Mouse (Mus musculus): Measurements from ENCODE around the gene Prss32. TPM values are rescaled to one million over a fixed set of nuclear protein-coding genes. Genes with fewer than 3 reads are reported as not detected.
A peak's percentile ranks its signal among the peaks of the same experiment; 100 is the strongest.

Prss32 gene
- polyA plus RNA-seq, 1 experiment from 2014 or later: not detected

- DNase-seq (ENCODE audit: low spot score): no peak
- H3K36me3 ChIP-seq: peaks cover 100% of the 10 kb centered on the region
- H3K27me3 ChIP-seq (ENCODE audit: low read depth, poor library complexity, severe bottlenecking): no peaks in the 10 kb centered on the region
- peaks cover 44% of the 10 kb centered on the region for H3K9me3 ChIP-seq (replicated peaks)
- no peak overlapping the region for H3K4me3 ChIP-seq
- 95% methylated on average over 5 of the region's 5 CpGs for WGBS
- H3K4me1 ChIP-seq: no peaks in the 10 kb centered on the region
- H3K27ac ChIP-seq (replicated peaks): no peak overlapping the region
These were observed 22.9 kb upstream of the Prss32 start for GRCm38 (mm10) chr17:23820731-23821130.

- Histone ChIP-seq H3K4me3 (no peak overlapping the region), H3K4me1 (peaks cover 1% of the 10 kb centered on the region), H3K36me3 (peaks cover 100% of the 10 kb centered on the region), H3K27ac (replicated peaks) (no peak overlapping the region), H3K27me3 (ENCODE audit: low read depth, poor library complexity, severe bottlenecking) (no peaks in the 10 kb centered on the region), H3K9me3 (replicated peaks) (peaks cover 30% of the 10 kb centered on the region)
- 85% methylated on average over 6 of the region's 6 CpGs for WGBS
- DNase-seq (ENCODE audit: low spot score): no peak
These were observed 21.6 kb upstream of the Prss32 start for GRCm38 (mm10) chr17:23822094-23822493.

- H3K36me3 ChIP-seq: peaks cover 94% of the 10 kb centered on the region
- no peak for DNase-seq (ENCODE audit: low spot score)
- peaks cover 22% of the 10 kb centered on the region for H3K9me3 ChIP-seq (replicated peaks)
- no peak overlapping the region for H3K27ac ChIP-seq (replicated peaks)
- WGBS: 90% methylated on average over 16 of the region's 16 CpGs
- no peak overlapping the region for H3K4me3 ChIP-seq
- peaks cover 11% of the 10 kb centered on the region for H3K4me1 ChIP-seq
- no peaks in the 10 kb centered on the region for H3K27me3 ChIP-seq (ENCODE audit: low read depth, poor library complexity, severe bottlenecking)
These were observed 20.6 kb upstream of the Prss32 start for GRCm38 (mm10) chr17:23823018-23823417.

DNA sequence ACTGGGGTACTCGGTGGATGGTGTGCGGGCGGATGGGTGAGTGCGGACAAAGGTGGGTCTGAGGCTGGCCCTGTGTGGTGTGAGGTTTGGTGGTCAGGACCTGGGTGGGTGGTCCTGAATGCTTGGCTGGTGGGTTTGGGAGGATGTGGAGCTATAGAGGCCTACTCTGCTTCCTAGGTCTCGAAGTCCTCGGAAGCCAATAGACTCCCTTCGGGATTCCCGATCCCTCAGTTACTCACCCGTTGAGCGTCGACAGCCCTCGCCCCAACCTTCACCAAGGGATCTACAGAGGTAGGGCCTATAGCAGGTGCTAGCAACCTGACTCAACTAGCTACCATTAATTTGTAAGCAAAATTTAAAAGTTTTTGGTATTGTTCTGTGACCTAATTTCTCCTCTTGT lies 20.0 kb upstream of the Prss32 start:
- Histone ChIP-seq H3K27me3 (ENCODE audit: low read depth, poor library complexity, severe bottlenecking) (no peaks in the 10 kb centered on the region), H3K27ac (replicated peaks) (no peak overlapping the region), H3K36me3 (peaks cover 88% of the 10 kb centered on the region), H3K9me3 (replicated peaks) (peaks cover 16% of the 10 kb centered on the region), H3K4me3 (no peak overlapping the region), H3K4me1 (peaks cover 13% of the 10 kb centered on the region)
- 93% methylated on average over 12 of the region's 12 CpGs for WGBS
- no peak for DNase-seq (ENCODE audit: low spot score)

DNA sequence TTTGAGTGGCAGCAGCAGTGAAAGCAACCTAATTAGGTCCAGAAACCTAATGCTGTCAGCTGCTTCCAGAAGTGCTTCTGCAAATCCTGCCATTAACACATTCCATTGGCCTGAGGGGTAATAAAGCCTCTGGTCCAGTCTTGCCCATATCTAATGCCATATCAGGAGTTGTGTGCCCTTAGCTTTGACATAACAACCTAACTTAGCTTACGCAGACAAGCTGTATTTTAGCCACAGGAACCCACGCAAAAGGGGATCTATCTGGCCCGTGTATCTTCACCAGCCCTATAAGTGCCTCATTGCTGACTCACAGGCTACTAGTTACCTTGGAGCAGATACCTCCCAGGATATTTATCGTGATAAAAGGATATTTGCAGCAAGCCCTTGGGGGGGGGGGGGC lies 18.1 kb upstream of the Prss32 start:
- WGBS: 94% methylated on average over 4 of the region's 4 CpGs
- H3K4me3 ChIP-seq: no peak overlapping the region
- peaks cover 18% of the 10 kb centered on the region for H3K4me1 ChIP-seq
- peaks cover 6% of the 10 kb centered on the region for H3K27me3 ChIP-seq (ENCODE audit: low read depth, poor library complexity, severe bottlenecking)
- H3K36me3 ChIP-seq: peaks cover 68% of the 10 kb centered on the region
- no peak for DNase-seq (ENCODE audit: low spot score)
- H3K9me3 ChIP-seq (replicated peaks): no peaks in the 10 kb centered on the region
- H3K27ac ChIP-seq (replicated peaks): no peak overlapping the region

DNA sequence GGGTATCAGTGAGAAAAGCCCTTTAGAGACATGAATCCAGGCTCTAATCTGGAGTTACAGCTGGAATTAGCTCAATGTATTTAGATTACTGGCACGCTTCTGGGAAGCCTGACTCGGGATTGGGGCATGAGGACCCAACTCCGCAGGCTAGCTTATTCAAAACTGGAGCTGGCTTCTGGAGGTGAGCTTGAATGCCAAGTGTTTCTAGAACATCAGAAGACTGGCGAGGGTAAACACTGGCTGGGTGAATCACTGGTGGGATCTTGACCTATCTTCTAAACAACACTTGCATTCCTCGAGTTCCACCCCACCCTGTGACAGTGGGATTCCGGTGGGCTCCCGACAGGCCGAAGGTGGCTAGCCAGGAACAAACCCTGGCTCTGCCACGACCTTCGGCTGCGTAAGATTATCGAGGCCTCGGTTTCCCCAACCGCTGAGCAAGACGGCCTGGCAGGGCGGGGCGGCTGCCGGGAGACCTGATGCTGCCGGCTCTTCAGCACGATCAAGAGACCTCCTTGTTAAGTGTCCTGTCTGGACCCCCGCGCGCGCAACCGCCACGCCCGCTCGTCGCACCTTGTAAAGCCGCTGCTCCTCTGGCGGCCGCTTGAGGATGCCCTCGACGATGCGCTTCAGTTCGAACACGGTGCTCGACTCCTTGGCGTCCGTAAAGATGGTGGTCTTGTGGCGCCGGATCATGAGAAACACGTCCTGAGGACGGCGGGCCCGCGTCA lies 15.2 kb upstream of the Prss32 start:
- no peak for DNase-seq (ENCODE audit: low spot score)
- peaks cover 23% of the 10 kb centered on the region for H3K27me3 ChIP-seq (ENCODE audit: low read depth, poor library complexity, severe bottlenecking)
- H3K27ac ChIP-seq (replicated peaks): peak overlapping the region; percentile 89
- H3K9me3 ChIP-seq (replicated peaks): no peaks in the 10 kb centered on the region
- H3K36me3 ChIP-seq: peaks cover 40% of the 10 kb centered on the region
- peak overlapping the region; percentile 91 for H3K4me3 ChIP-seq
- under 1% methylated on average over 47 of the region's 47 CpGs for WGBS
- H3K4me1 ChIP-seq: peaks cover 18% of the 10 kb centered on the region

GRCm38 (mm10) chr17:23829064-23829619 lies 14.5 kb upstream of the Prss32 start, which contains the start of gene Elob:
Gene Elob, minus strand, starts transcription at chr17:23829136.
- WGBS: 2% methylated on average over 40 of the region's 42 CpGs
- peaks cover 33% of the 10 kb centered on the region for H3K36me3 ChIP-seq
- H3K27me3 ChIP-seq (ENCODE audit: low read depth, poor library complexity, severe bottlenecking): peaks cover 23% of the 10 kb centered on the region
- peak within 1 kb of the TSS; percentile 89 for H3K27ac ChIP-seq (replicated peaks)
- peak; percentile 92 for DNase-seq (ENCODE audit: low spot score)
- peak within 1 kb of the TSS; percentile 91 for H3K4me3 ChIP-seq
- no peaks in the 10 kb centered on the region for H3K9me3 ChIP-seq (replicated peaks)
- H3K4me1 ChIP-seq: peaks cover 18% of the 10 kb centered on the region

DNA sequence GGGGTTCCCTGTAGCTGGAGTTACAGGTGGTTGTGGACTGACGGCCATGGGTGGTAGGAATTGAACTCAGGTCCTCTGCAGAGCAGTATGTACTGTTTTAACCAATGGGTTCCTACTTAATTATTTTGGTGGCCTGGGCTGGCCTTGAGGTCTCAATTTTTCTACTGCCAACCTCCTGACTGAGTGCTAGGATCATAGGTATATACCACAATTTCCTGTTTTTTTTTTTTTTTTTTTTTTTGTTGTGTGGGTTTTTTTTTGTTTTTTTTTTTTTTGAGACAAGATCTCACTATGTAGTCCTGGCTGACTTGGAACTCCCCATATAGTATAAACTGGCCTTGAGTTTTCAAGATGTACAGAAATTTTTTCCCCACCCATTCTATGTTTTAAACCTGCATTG lies 12.5 kb upstream of the Prss32 start:
- H3K9me3 ChIP-seq (replicated peaks): no peaks in the 10 kb centered on the region
- WGBS: 100% methylated on average over 1 of the region's 1 CpGs
- H3K4me3 ChIP-seq: no peak overlapping the region
- H3K27me3 ChIP-seq (ENCODE audit: low read depth, poor library complexity, severe bottlenecking): peaks cover 23% of the 10 kb centered on the region
- H3K27ac ChIP-seq (replicated peaks): no peak overlapping the region
- peaks cover 24% of the 10 kb centered on the region for H3K4me1 ChIP-seq
- DNase-seq (ENCODE audit: low spot score): no peak
- peaks cover 12% of the 10 kb centered on the region for H3K36me3 ChIP-seq

DNA sequence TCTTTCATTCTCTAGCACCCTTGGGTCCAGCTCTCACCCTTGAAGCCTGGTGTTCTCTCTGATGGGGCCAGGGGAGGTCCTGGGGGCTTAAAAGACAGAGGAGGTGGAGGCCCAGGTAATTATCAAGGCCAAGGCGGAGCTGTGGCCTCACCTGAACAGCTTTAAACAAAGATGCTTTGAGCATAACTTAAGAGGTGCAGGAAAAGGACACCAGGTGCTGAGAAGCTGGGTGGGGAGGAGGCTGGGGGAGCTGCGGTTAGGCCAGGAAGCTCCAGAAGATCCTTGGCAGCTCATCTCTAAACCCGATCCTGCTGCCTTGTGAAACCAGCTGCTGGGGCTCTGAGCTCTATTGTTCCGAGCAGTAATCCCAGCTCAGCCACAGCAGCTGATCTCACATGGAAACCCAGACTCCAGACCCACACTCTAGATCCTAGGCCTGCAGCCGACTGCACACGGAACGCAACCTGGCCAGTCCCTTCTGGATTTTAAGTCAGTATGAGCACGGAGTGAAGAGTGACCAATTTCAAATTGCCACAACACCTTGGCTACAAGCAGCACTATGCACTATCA lies 7.6 kb upstream of the Prss32 start, which contains the start of gene Prss33:
Prss33 (minus strand) TSS at position 51 of the 570 bp plus-strand sequence.
- no peak for DNase-seq (ENCODE audit: low spot score)
- WGBS: 57% methylated on average over 8 of the region's 8 CpGs
- Histone ChIP-seq H3K27me3 (ENCODE audit: low read depth, poor library complexity, severe bottlenecking) (peaks cover 12% of the 10 kb centered on the region), H3K27ac (replicated peaks) (peak within 1 kb of the TSS; percentile 71), H3K36me3 (no peaks in the 10 kb centered on the region), H3K4me1 (peaks cover 12% of the 10 kb centered on the region), H3K9me3 (replicated peaks) (no peaks in the 10 kb centered on the region), H3K4me3 (no peak within 1 kb of the TSS)

- H3K4me1 ChIP-seq: peaks cover 18% of the 10 kb centered on the region
- H3K27ac ChIP-seq (replicated peaks): no peak overlapping the region
- H3K27me3 ChIP-seq (ENCODE audit: low read depth, poor library complexity, severe bottlenecking): peaks cover 16% of the 10 kb centered on the region; the same call in 1 of the 2 replicates
- H3K9me3 ChIP-seq (replicated peaks): no peaks in the 10 kb centered on the region
- no peak overlapping the region for H3K4me3 ChIP-seq
- WGBS: 32% methylated on average over 4 of the region's 4 CpGs
- no peaks in the 10 kb centered on the region for H3K36me3 ChIP-seq
- peak; percentile 49 for DNase-seq (ENCODE audit: low spot score)
These were observed 2.5 kb upstream of the Prss32 start for GRCm38 (mm10) chr17:23841145-23841544.

- DNase-seq (ENCODE audit: low spot score): no peak
- Histone ChIP-seq H3K4me3 (peak overlapping the region; percentile 45), H3K4me1 (peaks cover 11% of the 10 kb centered on the region), H3K27ac (replicated peaks) (no peak overlapping the region), H3K9me3 (replicated peaks) (no peaks in the 10 kb centered on the region), H3K36me3 (no peaks in the 10 kb centered on the region), H3K27me3 (ENCODE audit: low read depth, poor library complexity, severe bottlenecking) (peaks cover 16% of the 10 kb centered on the region; the same call in 1 of the 2 replicates)
- 46% methylated on average over 23 of the region's 23 CpGs for WGBS
These were observed 379 bp upstream of the Prss32 start for GRCm38 (mm10) chr17:23843141-23843811.

DNA sequence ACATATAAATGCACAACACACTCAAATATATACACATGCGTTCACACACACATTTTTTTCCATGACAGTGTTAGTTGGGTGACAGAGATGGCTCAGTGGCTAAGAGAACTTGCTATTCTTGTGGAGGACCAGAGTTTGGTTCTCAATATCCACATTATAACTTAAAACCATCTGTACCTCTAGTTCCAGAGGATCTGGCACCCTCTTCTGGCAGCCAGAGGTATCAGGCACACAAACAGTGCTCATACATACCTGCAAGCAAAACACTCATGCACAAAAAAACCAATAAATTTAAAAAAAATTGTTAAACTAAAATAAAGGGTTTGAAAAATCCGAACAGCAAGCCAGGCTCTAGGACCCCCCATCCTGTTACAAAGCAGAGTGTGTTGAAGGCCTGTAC lies 6.4 kb downstream of the Prss32 start:
- no peaks in the 10 kb centered on the region for H3K27me3 ChIP-seq (ENCODE audit: low read depth, poor library complexity, severe bottlenecking)
- no peak overlapping the region for H3K4me3 ChIP-seq
- no peaks in the 10 kb centered on the region for H3K4me1 ChIP-seq
- H3K9me3 ChIP-seq (replicated peaks): no peaks in the 10 kb centered on the region
- WGBS: 51% methylated on average over 2 of the region's 2 CpGs
- no peak for DNase-seq (ENCODE audit: low spot score)
- H3K27ac ChIP-seq (replicated peaks): no peak overlapping the region
- H3K36me3 ChIP-seq: no peaks in the 10 kb centered on the region

All from midbrain, embryonic 10.5 days (tissue).